Mouse (Mus musculus): ENCODE measurements around the gene Dop1b.

DNA sequence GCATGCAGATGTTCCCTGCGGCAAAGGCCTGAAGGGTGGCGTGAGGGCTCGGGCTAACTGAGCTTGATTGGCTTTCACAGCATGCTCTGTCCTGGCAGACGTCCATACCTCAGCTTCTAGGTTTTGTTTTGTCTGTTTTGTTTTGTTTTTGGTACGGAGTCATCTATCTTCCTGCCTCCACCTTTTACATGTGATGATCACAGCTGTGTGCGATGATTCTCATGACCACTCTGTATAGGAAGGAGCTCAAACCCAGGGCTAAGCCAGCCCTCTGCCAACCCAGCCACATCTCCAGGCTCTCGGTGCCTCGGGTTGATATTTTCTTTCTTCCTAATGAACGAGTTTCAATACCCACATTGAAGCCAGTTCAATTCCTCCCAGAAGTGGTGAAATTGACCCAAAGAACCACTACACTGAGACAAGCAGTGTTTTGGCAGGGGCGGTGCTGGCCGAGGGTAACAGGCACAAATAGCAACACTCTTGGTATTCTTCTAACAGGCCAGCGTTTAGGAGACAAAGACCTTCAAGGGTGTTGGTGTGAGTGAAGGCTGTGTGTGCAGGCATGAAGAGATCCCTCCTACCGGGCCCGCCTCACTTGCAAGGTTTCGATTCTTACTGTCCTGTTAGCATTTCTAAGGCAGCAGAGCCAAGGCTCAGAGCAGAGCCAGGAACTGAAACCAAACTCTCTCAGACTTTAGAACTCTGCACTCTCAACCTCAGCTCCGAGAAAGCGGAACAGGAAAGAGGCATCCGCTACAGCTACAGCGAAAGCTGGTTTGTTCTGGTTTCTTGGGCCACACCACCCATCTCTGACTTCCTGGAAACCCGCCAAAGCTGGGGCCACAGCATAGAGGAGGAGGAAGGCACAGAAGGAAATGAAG is 104.4 kb downstream of the Dop1b start:
- TF ChIP-seq CTCF (IDR thresholded peaks at IDR 0.05; ENCODE audit: insufficient read depth, low read depth, low read length) (no peak), POLR2A (IDR thresholded peaks at IDR 0.05; ENCODE audit: insufficient read depth, low read depth, low read length) (no peak)

Measured in olfactory bulb, adult 2 months (tissue).